Mouse (Mus musculus) inflammation-experienced regulatory T-cells (primary cell): ENCODE measurements around the gene Dhrs7. TPM values are rescaled to one million over a fixed set of nuclear protein-coding genes. Genes with fewer than 3 reads are reported as not detected.

ENCODE experiments used
- polyA plus RNA-seq, 2 experiments: library from polyadenylated mRNA; unstranded; fragments of 100-300 nt; shearing (Covaris generic); gene quantifications; one replicate each; pipeline ENCODE4 v1.2.1; 2017

Dhrs7 gene
- polyA plus RNA-seq: 10 to 100 TPM; 80.1 to 95.9 TPM

DNA sequence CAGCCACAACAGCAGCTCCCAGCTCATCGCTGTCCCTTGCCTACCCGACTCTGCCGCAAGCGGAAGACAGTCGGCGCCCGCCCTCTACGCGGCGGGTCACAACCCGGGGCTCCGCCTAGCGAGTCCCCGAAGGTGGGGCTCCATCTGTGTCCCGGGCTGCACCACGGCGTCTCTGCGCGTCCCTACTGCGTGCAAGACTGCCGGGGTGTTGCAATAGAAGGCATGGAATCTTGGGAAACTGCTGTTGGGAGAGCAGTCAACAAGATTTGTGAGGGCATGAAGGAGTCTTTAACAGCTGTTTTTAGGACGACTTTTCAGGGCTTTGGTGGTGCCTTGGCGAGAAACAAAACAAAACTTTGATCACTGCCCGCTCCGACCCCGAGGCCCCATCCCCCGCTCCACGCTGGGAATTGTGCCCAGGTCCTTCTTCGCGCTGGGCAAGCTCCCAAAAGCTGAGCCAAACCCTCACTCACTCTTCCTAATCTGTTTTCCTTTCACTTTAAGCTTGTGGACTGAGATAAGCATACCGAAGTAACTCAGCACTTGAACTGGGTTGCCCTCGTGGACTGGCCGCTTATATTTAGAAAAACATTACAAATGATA is at the start of gene Dhrs7:
Gene Dhrs7, minus strand, starts transcription at position 175 of the 603 bp plus-strand sequence.

DNA sequence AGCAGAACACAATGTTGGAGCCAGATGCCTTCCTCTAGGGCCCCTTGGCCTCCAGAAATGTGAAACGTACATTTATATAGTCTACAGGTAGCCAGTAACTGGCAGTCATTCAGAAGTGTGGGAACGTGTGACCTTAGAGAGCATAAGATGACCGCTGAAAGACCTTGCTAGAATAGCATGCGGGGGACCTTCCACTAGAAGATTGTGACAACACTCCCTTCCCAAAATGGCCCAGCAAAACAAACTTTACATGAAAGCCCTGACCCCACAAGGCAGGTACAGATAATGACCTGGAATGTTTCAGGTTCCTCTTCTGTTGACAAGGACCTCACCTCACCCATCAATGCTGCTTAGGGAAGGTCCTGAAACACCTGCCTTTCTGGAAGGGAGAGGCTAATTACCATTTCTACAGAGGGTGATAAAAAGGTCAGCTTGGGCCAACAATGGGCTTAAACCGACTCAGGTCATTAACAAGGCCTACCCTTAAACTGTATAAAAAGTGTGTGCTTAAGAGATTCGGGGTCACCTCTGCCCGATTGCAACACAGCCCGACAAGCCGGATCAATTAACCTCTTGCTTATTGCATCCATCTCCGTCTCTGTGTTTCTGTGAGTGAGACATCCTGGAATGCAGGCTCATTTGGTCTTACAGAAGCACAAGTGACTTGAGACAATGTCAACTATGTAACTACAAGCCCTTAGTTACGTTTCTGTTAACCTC is 14.9 kb downstream of the Dhrs7 start, which contains the start of gene Gm4756:
Gene Gm4756, minus strand, starts transcription at position 51 of the 720 bp plus-strand sequence.

Other genes starting within 250 kb of the Dhrs7 start
- 1 to 10 TPM in 1 of 2 experiments, not detected in 1; 1.4 TPM for gene Lrrc9, start 223.0 kb downstream of the Dhrs7 start, polyA plus RNA-seq
- 1 to 10 TPM; 4.6 to 6.1 TPM for gene Pcnx4, start 128.5 kb downstream of the Dhrs7 start, polyA plus RNA-seq
- gene Gm4756, start 15.2 kb downstream of the Dhrs7 start, polyA plus RNA-seq: 1 to 10 TPM in 1 of 2 experiments, not detected in 1; 2.7 TPM
- gene Ppm1a, start 92.5 kb upstream of the Dhrs7 start, polyA plus RNA-seq: 10 to 100 TPM; 63.0 to 72.1 TPM